Mouse (Mus musculus): ENCODE data around the gene Ndufa8.

The Ndufa8 gene

GRCm38 (mm10) chr2:36048164-36048563, 1.0 kb downstream of the Ndufa8 start:
- no peak for DNase-seq (ENCODE audit: low spot score in 2 of 2)

DNA sequence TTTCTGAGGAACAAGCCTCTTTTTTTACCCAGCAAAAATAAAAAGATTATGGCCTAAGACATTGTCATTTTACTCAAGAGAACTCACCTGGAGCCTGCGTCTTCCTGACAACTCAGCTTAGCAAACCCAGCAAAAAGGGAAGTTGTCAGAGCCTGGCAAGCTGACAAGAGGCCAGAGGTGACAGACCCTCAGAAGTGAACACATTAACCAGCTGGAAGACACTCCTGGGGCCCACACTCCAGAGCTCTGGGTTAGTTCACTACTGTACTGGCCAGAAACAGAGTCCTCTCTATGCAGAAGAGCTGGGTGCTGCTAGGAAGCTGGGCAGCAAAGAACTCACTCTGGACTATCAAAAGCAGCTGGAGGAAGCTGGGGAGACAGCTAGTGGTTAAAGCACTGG, 8.3 kb downstream of the Ndufa8 start:
- DNase-seq (ENCODE audit: low spot score in 2 of 2), result no peak

DNA sequence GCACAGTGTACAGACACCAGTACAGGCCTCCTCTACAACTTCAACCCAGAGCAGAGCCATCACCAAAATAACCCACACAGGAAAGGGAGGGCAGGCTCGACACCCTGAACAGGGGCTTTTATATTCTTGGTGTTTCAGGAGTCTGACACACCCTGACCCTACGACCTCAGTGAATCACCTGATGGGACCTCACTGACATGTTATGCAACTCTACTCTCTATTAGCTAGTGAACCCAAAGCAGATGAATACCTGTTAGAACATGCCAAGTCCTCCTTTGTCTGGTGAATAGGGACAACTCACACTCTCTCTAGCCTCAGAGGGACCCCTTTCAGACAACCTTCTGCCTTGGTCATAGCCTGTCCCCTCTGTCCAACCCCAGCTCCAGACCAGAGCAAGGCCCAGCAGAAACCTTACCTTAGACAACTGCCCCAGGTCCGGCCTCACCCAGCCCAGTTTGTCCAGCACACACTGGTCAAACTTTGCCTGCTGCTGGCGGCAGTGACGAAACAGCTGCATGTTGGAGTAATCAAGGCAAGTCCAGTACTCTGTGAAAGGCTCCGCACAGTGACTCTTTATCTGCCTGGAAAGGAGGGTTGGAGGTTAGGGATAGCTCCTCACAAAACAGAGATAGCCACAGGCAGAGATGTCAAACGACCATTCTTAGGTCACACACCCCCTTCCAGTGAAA, 9.8 kb downstream of the Ndufa8 start:
- DNase-seq (ENCODE audit: low spot score in 2 of 2), result no peak

DNA sequence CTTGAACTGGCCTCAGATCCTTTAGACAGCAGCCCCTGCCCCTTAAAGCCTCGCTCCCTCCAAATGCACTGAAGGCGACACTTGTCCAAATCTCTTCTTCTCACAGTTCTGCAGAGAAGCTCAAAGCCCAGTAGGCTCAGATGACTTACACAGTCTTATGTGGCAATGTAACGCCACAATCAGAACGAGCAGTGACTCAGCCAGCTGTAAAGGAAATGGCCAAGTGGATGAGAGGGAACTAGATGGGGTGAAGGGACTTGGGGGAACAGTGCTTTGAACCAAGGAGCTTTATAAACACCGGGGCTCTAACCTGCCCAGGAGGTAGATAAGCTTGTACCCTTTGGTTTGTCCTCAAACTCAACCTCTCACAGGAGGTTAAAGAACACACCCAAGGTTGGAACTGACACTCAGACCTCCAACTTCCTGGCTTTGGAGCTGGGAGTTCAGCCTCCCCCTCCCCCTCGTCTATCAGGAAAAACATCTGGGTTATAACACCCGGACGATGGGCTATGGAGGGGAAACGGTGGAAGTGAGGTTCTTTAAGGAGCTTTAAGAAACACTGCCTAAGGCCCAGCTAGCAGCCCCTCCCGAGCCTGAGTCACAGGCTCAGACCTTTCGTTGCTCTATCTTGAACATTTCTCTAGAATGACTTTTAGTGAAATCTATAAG, 13.7 kb downstream of the Ndufa8 start:
- no peak for DNase-seq (ENCODE audit: low spot score in 2 of 2)

- DNase-seq (ENCODE audit: low spot score in 2 of 2), result no peak
Observed at GRCm38 (mm10) chr2:36034898-36035297, 14.3 kb downstream of the Ndufa8 start.

DNA sequence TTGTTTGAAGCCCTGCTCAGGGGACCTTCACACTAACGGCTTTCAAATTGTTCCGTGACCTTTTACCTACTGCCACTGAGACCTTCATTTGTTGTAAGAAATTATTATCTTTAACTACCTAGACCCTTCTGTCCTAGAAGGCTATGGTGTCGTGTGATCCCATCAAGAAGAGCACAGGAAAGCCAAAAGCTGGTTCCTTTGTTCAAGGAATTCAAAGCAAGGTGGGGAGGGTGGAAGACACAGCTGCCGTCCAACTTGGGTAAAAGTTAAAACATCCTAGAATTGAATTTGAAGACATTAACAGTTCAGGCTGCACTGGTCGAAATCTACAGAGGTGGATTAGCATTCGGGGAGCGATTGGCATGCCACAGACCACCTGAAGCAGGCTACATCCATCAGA, 15.2 kb downstream of the Ndufa8 start:
- no peak for DNase-seq (ENCODE audit: low spot score in 2 of 2)

GRCm38 (mm10) chr2:36032884-36033283, 16.3 kb downstream of the Ndufa8 start:
- DNase-seq (ENCODE audit: low spot score in 2 of 2), result no peak

DNA sequence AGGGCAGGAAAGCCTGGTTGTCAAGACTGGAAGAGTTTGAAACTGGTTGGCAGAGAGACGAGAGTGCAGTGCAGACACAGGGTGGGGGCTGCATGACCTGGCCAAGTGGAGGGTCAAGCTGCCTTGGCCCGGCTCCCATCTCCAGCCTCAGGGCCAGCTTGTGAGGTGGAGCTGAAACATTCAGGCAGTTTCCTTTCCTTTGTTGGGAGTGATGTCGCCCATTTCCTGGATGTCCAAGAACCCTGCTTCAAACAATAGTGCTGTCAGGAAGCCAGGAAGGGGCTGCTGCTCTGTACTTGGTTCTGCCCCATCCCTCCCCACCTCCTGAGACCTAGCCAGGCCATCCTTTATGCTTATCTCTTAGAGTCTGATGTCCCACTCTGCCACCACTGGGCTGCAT, 25.9 kb downstream of the Ndufa8 start:
- peak; percentile 11 to 21 for DNase-seq (ENCODE audit: low spot score in 2 of 2)

GRCm38 (mm10) chr2:36021385-36022159, 27.6 kb downstream of the Ndufa8 start:
- peak; percentile 6 to 8 for DNase-seq (ENCODE audit: low spot score in 2 of 2)

DNA sequence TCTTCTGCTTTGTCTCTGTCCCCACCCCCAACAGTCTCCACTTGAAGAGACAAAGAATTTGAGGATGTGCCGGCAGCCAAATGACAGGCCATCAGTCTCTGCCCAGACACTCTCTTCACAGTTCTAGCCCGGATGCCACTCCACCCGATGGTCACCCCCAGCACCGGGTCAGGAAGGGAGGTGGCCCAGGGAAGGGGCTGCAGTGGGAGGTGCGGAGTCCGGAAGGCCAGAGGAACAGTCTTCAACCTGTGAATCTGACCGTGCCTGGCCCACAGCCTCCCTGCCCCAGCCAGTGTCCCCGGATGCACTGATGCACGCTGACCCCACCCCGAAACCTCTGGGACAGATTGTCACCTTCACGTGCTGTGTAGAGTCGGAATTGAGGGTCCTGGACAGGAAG, 36.2 kb downstream of the Ndufa8 start:
- no peak for DNase-seq (ENCODE audit: low spot score in 2 of 2)

- no peak for DNase-seq (ENCODE audit: low spot score in 2 of 2)
Observed at GRCm38 (mm10) chr2:36011331-36011825, 37.8 kb downstream of the Ndufa8 start.

GRCm38 (mm10) chr2:36010579-36010978, 38.6 kb downstream of the Ndufa8 start:
- no peak for DNase-seq (ENCODE audit: low spot score in 2 of 2)

DNA sequence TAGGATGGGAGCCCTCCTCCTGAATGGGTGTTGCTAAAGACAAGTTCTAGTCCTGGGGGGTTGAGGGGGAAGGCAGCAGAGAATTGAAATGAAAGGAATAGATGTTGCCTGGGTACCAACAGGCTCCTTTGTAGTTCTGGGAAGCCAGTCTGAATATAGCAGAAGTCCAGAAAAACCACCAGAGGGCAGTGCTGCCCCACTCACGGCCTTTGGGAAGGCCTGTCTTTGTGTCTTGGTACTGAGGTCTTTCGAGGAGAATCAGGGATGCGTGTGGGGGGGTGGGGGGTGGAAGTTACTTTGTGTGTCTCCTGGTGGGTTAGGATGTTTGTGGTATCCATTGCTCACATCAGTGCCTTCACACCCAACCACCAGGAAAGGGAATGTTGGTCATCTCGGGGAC, 39.8 kb downstream of the Ndufa8 start:
- DNase-seq (ENCODE audit: low spot score in 2 of 2), result peak; percentile 39 to 46

DNA sequence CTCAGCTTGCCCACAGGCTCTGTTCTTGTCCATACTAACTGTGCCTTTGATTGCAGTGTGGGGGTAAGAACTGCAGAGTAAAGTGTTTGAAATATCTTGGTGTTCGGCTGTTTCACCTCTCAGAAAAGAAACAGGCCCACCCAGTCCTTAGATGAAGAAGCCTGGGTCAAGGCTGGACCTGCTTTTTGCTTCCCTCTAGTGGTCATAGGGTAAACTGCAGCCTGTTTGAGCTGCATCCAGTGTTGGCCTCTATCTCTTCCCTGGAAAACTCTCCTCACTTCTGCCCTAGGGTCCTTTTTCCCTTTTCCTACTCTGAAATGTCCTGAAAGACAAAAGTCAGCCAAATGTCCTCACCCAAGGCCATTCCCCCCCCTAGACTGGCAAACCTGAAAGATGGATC, 41.1 kb downstream of the Ndufa8 start:
- DNase-seq (ENCODE audit: low spot score in 2 of 2), result no peak

- no peak for DNase-seq (ENCODE audit: low spot score in 2 of 2)
Observed at GRCm38 (mm10) chr2:36002188-36002587, 47.0 kb downstream of the Ndufa8 start.

GRCm38 (mm10) chr2:36000390-36000789, 48.8 kb downstream of the Ndufa8 start:
- DNase-seq (ENCODE audit: low spot score in 2 of 2), result no peak

DNA sequence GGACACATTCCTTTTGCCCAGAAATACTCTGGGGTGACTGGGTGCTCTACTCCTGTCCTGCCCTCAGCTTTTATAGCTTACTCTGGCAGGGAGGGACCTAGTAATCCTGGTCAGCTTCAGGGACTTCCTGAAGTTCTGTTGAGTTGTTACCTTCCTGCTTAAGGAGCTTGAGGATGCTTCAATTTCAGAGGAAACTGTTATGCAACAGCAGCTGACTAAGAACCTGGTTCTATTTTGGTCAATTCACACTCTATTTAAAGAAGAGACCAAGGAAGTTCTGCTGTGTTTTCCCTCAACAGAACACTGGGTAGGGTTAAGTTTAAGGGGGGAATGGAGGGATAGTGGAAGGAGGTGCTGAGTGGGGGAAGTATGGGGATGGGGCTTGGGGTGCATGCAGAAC, 50.0 kb downstream of the Ndufa8 start:
- DNase-seq (ENCODE audit: low spot score in 2 of 2), result no peak

DNA sequence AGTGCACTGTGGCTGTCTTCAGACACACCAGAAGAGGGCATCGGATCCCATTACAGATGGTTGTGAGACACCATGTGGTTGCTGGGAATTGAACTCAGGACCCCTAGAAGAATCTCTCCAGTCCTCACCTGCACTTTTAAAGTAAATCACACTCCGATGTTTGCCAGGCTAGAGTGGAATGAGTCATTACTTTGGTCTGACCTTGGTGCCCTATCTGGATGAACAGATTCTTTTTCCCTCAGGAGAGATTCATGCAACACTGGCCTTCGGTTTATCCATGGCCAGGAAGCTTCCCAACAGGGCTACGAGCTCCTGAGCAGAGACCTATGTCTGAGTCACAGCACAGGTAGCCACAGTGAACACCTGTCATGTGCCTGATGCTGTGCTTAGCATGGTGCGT, 50.8 kb downstream of the Ndufa8 start:
- no peak for DNase-seq (ENCODE audit: low spot score in 2 of 2)

DNA sequence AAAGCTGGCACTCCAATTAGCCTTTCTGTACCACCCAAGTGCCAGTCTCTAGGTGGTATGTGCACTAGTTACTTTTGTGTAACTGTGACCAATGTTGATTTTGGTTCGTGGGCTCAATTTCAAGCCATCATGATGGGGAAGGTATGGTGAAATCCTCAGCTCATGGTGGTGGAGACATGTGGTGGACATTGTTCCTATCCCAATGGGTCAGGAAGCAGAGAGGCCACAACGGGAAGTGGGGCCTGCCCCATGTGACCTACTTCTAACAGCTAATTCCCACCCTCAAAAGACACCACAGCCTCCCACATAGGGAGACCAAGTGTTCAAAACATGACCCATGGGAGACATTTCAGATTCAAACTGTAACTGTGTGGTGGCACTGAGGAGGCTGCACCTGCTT, 52.5 kb downstream of the Ndufa8 start:
- DNase-seq (ENCODE audit: low spot score in 2 of 2), result no peak

DNA sequence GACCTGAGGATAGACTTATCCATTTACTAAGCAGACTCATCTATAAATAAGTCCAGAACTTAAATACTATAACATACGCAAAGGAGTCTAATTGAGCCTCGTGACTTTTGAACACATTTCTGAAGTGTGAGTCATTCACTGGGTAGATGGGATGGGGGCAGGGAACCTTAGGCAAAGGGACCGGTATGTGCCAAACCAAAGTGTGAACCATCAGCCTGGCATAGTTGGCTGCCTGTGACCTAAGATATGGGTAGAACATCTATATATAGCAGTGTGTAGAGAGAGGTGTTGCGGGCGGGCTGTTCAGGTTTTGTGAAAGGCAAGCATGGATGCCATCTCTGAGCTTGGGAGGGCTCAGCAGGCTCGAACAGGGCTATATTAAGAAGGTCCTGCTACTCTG, 54.9 kb downstream of the Ndufa8 start:
- DNase-seq (ENCODE audit: low spot score in 2 of 2), result no peak

- no peak for DNase-seq (ENCODE audit: low spot score in 2 of 2)
Observed at GRCm38 (mm10) chr2:35993481-35993880, 55.7 kb downstream of the Ndufa8 start.

DNA sequence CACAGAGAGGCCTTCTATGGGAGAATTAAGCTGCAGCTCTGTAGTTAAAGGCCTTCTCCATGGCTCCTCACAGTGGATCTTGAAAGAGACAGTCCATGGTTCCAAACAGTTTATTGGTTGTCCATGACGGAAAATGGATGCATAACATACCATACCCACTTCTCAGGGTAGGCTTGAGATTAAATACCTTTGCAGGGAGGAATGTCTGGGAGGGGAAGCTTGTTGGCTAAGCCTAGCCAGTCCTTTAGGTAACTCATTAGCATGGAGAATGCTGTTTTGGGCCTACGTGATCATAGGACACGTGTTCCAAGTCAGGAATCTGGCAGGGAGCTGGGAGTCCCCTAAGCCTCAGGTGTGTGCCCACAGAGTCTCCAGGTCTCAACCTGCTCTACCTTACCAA, 56.9 kb downstream of the Ndufa8 start:
- DNase-seq (ENCODE audit: low spot score in 2 of 2), result no peak
